Mouse (Mus musculus): ENCODE results near the gene Rgs10. TPM values are rescaled to one million over a fixed set of nuclear protein-coding genes. Genes with fewer than 3 reads are reported as not detected.

The Rgs10 gene
- total RNA-seq, 2 experiments from 2014 or later: 43.4 to 44.1 TPM

GRCm38 (mm10) chr7:128432574-128432973, 14.0 kb upstream of the Rgs10 start:
- no peak for TF ChIP-seq CTCF (conservative IDR thresholded peaks at IDR 0.05)
- Histone ChIP-seq H3K4me3 (no peak overlapping the region), H3K27ac (no peak overlapping the region)
- no peak for DNase-seq (ENCODE audit: low spot score in 2 of 2)

GRCm38 (mm10) chr7:128422491-128422890, 3.9 kb upstream of the Rgs10 start:
- Histone ChIP-seq H3K4me3 (no peak overlapping the region), H3K27ac (no peak overlapping the region)
- DNase-seq (ENCODE audit: low spot score in 2 of 2): no peak
- TF ChIP-seq CTCF (conservative IDR thresholded peaks at IDR 0.05): no peak

GRCm38 (mm10) chr7:128421701-128422100, 3.1 kb upstream of the Rgs10 start:
- H3K4me3 ChIP-seq: no peak overlapping the region
- DNase-seq (ENCODE audit: low spot score in 2 of 2): no peak
- no peak for TF ChIP-seq CTCF (conservative IDR thresholded peaks at IDR 0.05)

GRCm38 (mm10) chr7:128419690-128420089, 1.1 kb upstream of the Rgs10 start:
- no peak overlapping the region for H3K4me3 ChIP-seq
- DNase-seq (ENCODE audit: low spot score in 2 of 2): no peak
- H3K27ac ChIP-seq: no peak overlapping the region
- no peak for TF ChIP-seq CTCF (conservative IDR thresholded peaks at IDR 0.05)

More at GRCm38 (mm10) chr7:128421701-128422100, 3.1 kb upstream of the Rgs10 start:
- H3K27ac ChIP-seq: no peak overlapping the region

GRCm38 (mm10) chr7:128417226-128417929, 1.2 kb downstream of the Rgs10 start:
- peak overlapping the region; percentile 64 for H3K4me3 ChIP-seq
- DNase-seq (ENCODE audit: low spot score in 2 of 2): no peak
- no peak for TF ChIP-seq CTCF (conservative IDR thresholded peaks at IDR 0.05)
- peak overlapping the region; percentile 62 for H3K27ac ChIP-seq

- TF ChIP-seq CTCF (conservative IDR thresholded peaks at IDR 0.05): no peak
- no peak for DNase-seq (ENCODE audit: low spot score in 2 of 2)
- Histone ChIP-seq H3K4me3 (no peak overlapping the region), H3K27ac (no peak overlapping the region)
Observed at GRCm38 (mm10) chr7:128416664-128417063, 1.9 kb downstream of the Rgs10 start.

GRCm38 (mm10) chr7:128414433-128414832, 4.1 kb downstream of the Rgs10 start:
- DNase-seq (ENCODE audit: low spot score in 2 of 2): no peak
- H3K27ac ChIP-seq: no peak overlapping the region
- no peak overlapping the region for H3K4me3 ChIP-seq
- no peak for TF ChIP-seq CTCF (conservative IDR thresholded peaks at IDR 0.05)

DNA sequence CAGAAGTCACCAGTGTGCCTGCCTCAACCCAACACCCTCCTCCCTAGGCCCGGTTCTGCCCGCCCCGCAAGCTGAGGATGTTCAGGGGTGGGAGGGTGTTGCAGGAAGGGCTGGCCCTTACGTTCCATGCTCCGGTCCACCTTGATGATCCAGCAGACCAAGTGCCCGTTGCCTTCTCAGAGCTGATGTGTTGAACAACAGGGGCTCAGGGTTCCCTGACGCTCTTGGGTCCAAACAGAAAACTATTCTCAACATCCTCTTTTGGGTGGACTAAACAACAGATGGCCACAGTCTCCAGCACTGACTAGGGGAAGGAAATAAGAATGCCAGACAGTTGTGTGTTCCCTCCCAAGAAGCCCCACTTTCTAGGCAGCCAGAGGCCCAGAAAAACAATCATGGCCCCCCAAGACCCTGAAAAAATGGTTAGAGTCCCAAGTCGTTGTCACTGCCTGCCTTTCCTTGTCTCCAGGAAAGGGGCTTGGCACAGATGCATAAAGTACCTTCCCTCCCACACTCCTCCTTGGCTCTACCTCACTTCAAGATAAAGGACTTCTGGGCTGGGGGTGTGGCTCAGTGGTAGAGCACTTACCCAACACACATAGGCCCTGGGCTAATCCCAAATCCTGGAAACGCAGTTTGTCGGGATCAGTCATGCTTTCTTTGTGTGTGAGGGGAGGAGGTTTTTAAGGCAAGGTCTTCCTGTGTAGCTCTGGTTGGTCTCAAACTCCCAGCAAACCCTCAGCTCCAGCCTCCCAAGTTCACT, 6.3 kb downstream of the Rgs10 start:
- Histone ChIP-seq H3K4me3 (no peak overlapping the region), H3K27ac (peak overlapping the region; percentile 37; the same call in 1 of the 2 replicates)
- no peak for TF ChIP-seq CTCF (conservative IDR thresholded peaks at IDR 0.05)
- no peak for DNase-seq (ENCODE audit: low spot score in 2 of 2)

GRCm38 (mm10) chr7:128410708-128411413, 7.7 kb downstream of the Rgs10 start:
- DNase-seq (ENCODE audit: low spot score in 2 of 2): no peak
- no peak for TF ChIP-seq CTCF (conservative IDR thresholded peaks at IDR 0.05)
- H3K27ac ChIP-seq: peak overlapping the region; percentile 28; the same call in 1 of the 2 replicates
- no peak overlapping the region for H3K4me3 ChIP-seq

GRCm38 (mm10) chr7:128408265-128408664, 10.3 kb downstream of the Rgs10 start:
- peak; percentile 29; the same call in 1 of the 2 replicates for TF ChIP-seq CTCF (conservative IDR thresholded peaks at IDR 0.05)
- no peak overlapping the region for H3K4me3 ChIP-seq
- no peak overlapping the region for H3K27ac ChIP-seq
- DNase-seq (ENCODE audit: low spot score in 2 of 2): no peak

GRCm38 (mm10) chr7:128403988-128404387, 14.6 kb downstream of the Rgs10 start:
- DNase-seq (ENCODE audit: low spot score in 2 of 2): no peak
- no peak for TF ChIP-seq CTCF (conservative IDR thresholded peaks at IDR 0.05)
- Histone ChIP-seq H3K27ac (no peak overlapping the region), H3K4me3 (no peak overlapping the region)

DNA sequence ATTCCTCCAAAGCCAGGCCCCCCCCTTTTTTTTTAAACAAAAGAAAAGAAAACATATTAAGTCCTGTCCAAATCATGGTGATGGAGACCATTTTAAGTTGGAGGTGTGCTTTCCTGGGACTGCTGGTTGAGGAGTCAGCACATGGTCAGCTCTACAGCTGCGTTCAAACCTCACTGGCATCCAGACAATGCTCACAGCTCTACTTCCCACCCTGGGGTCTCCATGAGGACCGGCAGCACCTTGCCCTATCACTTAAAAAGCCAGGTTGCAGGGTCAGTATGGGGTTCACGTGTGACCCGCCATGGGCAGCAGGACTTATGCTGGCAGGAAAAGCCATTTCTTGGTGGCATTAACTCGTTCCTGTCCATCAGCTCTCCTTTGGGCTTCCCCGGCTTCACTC, 15.0 kb downstream of the Rgs10 start:
- no peak for DNase-seq (ENCODE audit: low spot score in 2 of 2)
- Histone ChIP-seq H3K4me3 (no peak overlapping the region), H3K27ac (no peak overlapping the region)
- no peak for TF ChIP-seq CTCF (conservative IDR thresholded peaks at IDR 0.05)

DNA sequence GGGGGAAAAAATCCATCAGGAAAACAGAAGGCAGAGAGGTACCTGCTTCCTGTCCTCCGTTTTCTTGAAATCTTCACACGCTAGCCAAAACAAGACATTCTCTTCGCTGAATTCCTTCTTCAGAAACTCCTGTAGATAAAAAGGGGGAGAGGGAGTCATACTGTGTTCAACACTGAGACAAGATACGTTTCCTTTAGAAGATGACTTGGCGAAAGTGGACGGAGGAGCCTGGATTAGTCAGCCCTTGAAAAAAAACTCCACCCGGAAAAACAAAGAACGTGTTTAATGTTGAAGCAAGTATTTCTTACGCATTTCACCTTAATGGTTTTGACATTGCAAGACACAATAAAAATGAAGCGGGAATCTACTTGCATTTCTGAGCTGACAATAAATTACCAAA, 15.4 kb downstream of the Rgs10 start:
- no peak for DNase-seq (ENCODE audit: low spot score in 2 of 2)
- TF ChIP-seq CTCF (conservative IDR thresholded peaks at IDR 0.05): no peak
- Histone ChIP-seq H3K27ac (no peak overlapping the region), H3K4me3 (no peak overlapping the region)

All from layer of hippocampus, adult 2 months (tissue).